Mouse (Mus musculus): ENCODE measurements around the gene Cfd.

Cfd gene

GRCm38 (mm10) chr10:79917532-79918100 is 27.0 kb downstream of the Cfd start:
- no peak for DNase-seq (ENCODE audit: extremely low read depth, low read depth)

GRCm38 (mm10) chr10:79918231-79919078 is 27.8 kb downstream of the Cfd start:
- no peak for DNase-seq (ENCODE audit: extremely low read depth, low read depth)

- DNase-seq (ENCODE audit: extremely low read depth, low read depth), result no peak
These were observed 28.7 kb downstream of the Cfd start for GRCm38 (mm10) chr10:79919251-79919849.

- no peak for DNase-seq (ENCODE audit: extremely low read depth, low read depth)
These were observed 29.6 kb downstream of the Cfd start for GRCm38 (mm10) chr10:79920056-79920890.

GRCm38 (mm10) chr10:79920958-79921535 is 30.4 kb downstream of the Cfd start, which contains the start of gene R3hdm4:
Gene R3hdm4 (minus strand): TSS chr10:79921208.
- DNase-seq (ENCODE audit: extremely low read depth, low read depth), result no peak

GRCm38 (mm10) chr10:79921572-79921971 is 30.9 kb downstream of the Cfd start:
- no peak for DNase-seq (ENCODE audit: extremely low read depth, low read depth)

- DNase-seq (ENCODE audit: extremely low read depth, low read depth), result peak; percentile 62
These were observed 34.5 kb downstream of the Cfd start for GRCm38 (mm10) chr10:79924998-79925784.

- DNase-seq (ENCODE audit: extremely low read depth, low read depth), result no peak
These were observed 35.3 kb downstream of the Cfd start for GRCm38 (mm10) chr10:79925785-79926490.

GRCm38 (mm10) chr10:79926491-79927323 is 36.1 kb downstream of the Cfd start, which contains the start of gene Arid3a:
Gene Arid3a (plus strand): TSS chr10:79927043.
- DNase-seq (ENCODE audit: extremely low read depth, low read depth), result peak; percentile 79

- DNase-seq (ENCODE audit: extremely low read depth, low read depth), result no peak
These were observed 36.8 kb downstream of the Cfd start for GRCm38 (mm10) chr10:79927324-79928029.

GRCm38 (mm10) chr10:79928030-79928694 is 37.5 kb downstream of the Cfd start:
- DNase-seq (ENCODE audit: extremely low read depth, low read depth), result no peak

- DNase-seq (ENCODE audit: extremely low read depth, low read depth), result no peak
These were observed 38.5 kb downstream of the Cfd start for GRCm38 (mm10) chr10:79928907-79929701.

GRCm38 (mm10) chr10:79929967-79930825 is 39.5 kb downstream of the Cfd start:
- no peak for DNase-seq (ENCODE audit: extremely low read depth, low read depth)

- no peak for DNase-seq (ENCODE audit: extremely low read depth, low read depth)
These were observed 40.2 kb downstream of the Cfd start for GRCm38 (mm10) chr10:79930826-79931186.

- DNase-seq (ENCODE audit: extremely low read depth, low read depth), result no peak
These were observed 41.1 kb downstream of the Cfd start for GRCm38 (mm10) chr10:79931797-79932196.

- DNase-seq (ENCODE audit: extremely low read depth, low read depth), result no peak
These were observed 42.1 kb downstream of the Cfd start for GRCm38 (mm10) chr10:79932736-79933135.

Measured in MEL-GATA-1-ER (cell line).